Mouse (Mus musculus) Patski (cell line): ENCODE measurements around the gene Vps8. TPM values are rescaled to one million over a fixed set of nuclear protein-coding genes. Genes with fewer than 3 reads are reported as not detected.

ENCODE experiments used
- ATAC-seq: fragments of 100-300 bp; one replicate; pipeline ENCODE4 v1.8.0; 2021
- CTCF ChIA-PET: fragments of 350-600 bp; sonication (Branson Sonifier 250); formaldehyde crosslinking; loops from one replicate; lab custom pipeline; 2022; ENCODE audit warnings: inconsistent platforms; lab: Charles Lee
- POLR2A ChIA-PET: fragments of 350-600 bp; sonication (Branson Sonifier 250); formaldehyde crosslinking; loops from one replicate; lab custom pipeline; 2022; ENCODE audit warnings: antibody characterized with exemption, inconsistent platforms; lab: Charles Lee
- DNase-seq: peaks from one replicate; pipeline ENCODE4 v3.0.0-alpha.2; 2011; ENCODE audit warnings: low read depth, low spot score
- H3K27me3 ChIP-seq: fragments of 371-371 bp; one replicate; pipeline ENCODE4 v1.5.1; 2021
- CTCF ChIP-seq: fragments of 100-300 bp; IDR thresholded peaks from one replicate; pipeline ENCODE4 v1.5.1; 2021
- in situ Hi-C: fragments of 300-500 bp; cut with MboI; formaldehyde crosslinking; loops from 3 replicates; pipeline ENCODE4 v1.11.1; 2018; ENCODE audit warnings: low pct_unique_long_range_greater_than_20kb, mixed read lengths
- polyA plus RNA-seq: library from polyadenylated mRNA; unstranded; gene quantifications from one replicate; pipeline ENCODE4 v1.2.3, GENCODE M21; 2021

Gene Vps8
- polyA plus RNA-seq, 1 experiment from 2014 or later: 18.9 TPM

DNA sequence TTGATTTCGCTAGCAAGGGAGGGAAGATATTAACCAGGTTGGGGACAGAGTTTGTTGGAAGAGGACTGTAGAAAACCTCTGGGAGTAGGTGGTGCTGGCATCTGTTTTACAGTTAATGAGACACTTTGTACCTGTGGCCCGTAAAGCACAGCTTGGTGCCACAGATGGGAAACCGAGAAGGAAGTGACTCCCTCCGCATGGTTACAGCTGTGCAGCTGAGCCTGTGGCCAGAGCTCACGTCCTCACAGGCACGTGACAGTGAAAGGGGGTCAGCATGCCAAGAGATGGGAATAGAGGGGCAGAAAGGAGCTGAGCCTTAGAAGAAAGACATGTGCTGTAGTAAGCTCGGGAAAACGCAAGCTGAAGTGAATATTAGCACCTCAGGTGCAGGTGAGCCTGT is 43.0 kb downstream of the Vps8 start:
- ChIA-PET POLR2A (no interaction called here), CTCF (no interaction called here)
- DNase-seq: no peak
- in situ Hi-C loops: no loop called here
- ATAC-seq: no peak
- no peaks in the 10 kb centered on the region for H3K27me3 ChIP-seq
- no peak for TF ChIP-seq CTCF

DNA sequence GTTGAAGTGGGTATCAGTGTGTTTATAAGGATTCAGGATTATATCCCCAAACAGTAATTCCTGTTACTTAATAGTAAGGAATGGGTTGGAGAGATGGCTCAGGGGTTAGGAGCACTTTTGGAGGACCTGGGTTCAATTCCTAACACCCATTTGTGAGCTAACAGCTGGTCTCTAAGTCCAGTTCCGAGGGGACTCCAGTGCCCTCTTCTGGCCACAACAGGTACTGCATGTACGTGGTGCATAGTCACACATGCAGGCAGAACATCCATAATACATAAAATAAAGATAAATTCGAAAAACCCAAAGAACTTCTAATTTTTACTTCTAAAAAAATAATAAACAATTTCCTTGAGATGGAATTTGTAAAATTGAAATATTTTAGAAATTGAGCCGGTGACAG is 47.5 kb downstream of the Vps8 start:
- DNase-seq (no peak), ATAC-seq (no peak)
- ChIA-PET POLR2A (interaction anchor here (1.0 kb wide), 1 partner anchor 97 kb away, joined by 3 read pairs; no protein-coding TSS in a partner anchor), CTCF (interaction anchor here (1.2 kb wide), 2 partner anchors 9 to 14 kb away, joined by 3 to 4 read pairs; no protein-coding TSS in a partner anchor)
- in situ Hi-C loops: no loop called here
- no peaks in the 10 kb centered on the region for H3K27me3 ChIP-seq
- TF ChIP-seq CTCF: peak; percentile 77

DNA sequence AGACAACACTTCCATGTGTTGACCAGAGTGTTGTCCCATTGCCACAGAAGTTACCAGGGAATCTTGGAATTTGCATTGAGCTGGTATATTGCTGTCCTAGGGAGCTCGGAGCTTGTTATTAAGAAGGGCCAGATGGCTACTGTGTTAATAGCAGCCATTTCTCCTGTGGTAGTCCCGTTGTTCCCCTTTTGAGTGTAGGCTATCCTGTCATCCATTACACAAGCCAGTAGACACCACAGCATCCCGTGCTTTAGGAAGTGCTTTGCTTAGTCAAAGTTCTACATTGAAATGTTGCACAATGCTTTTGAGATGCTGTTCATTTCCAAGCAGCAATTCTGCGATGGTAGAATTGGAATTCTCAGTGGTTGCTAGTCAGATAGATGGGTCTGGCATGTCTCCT is 54.2 kb downstream of the Vps8 start:
- no peak for TF ChIP-seq CTCF
- no peaks in the 10 kb centered on the region for H3K27me3 ChIP-seq
- POLR2A ChIA-PET: no interaction called here
- ATAC-seq: no peak
- no peak for DNase-seq
- CTCF ChIA-PET: interaction anchor here (1.2 to 1.5 kb wide), 2 partner anchors 11 to 14 kb away, joined by 3 read pairs; no protein-coding TSS in a partner anchor
- in situ Hi-C loops: loop anchor here (25.0 kb wide), 1 partner anchor 760 kb away; no protein-coding TSS in a partner anchor

DNA sequence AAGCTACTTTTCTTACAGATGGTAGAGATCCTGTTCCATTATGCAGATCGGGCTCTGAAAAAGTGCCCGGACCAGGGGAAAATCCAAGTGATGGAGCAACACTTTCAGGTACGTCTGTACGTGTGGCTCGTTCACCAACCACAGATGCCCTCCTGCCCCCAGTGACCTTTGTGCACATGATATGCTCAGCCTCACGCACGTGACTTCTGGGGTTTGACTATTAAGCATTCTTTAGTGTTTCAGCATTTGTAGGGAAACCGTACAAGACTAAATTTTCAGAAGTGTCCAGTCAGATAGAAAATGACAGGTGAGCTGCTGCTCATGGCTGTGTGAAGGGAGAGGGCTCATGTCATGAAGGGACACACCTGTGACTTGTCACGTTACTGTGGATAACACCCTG is 55.5 kb downstream of the Vps8 start:
- TF ChIP-seq CTCF: no peak
- ChIA-PET POLR2A (no interaction called here), CTCF (interaction anchor here (1.2 kb wide), 1 partner anchor 10 kb away, joined by 3 read pairs; no protein-coding TSS in a partner anchor)
- no peaks in the 10 kb centered on the region for H3K27me3 ChIP-seq
- DNase-seq (no peak), ATAC-seq (no peak)
- in situ Hi-C loops: loop anchor here (25.0 kb wide), 1 partner anchor 759 kb away; no protein-coding TSS in a partner anchor

DNA sequence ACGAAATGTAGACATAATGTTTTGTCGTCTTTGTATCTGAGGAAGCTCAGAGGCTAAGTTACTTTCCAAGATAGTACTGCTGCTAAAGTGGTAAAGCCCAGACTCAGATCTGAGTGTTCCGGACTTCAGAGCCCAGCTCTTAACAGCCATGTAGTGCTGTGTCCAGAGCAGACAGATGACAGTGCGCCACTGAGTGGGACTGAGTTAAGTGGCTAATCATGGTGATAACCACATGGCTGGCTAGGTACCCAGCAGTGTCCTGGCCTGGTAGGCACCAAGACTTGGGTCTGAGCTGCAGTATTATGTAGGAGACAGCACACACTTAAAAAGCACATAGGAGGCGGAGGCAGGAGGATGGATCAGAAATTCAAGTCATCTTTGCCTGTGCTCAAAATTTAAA is 60.9 kb downstream of the Vps8 start:
- no peaks in the 10 kb centered on the region for H3K27me3 ChIP-seq
- in situ Hi-C loops: loop anchor here (25.0 kb wide), 1 partner anchor 753 kb away; no protein-coding TSS in a partner anchor
- ATAC-seq: no peak
- no peak for DNase-seq
- TF ChIP-seq CTCF: no peak
- ChIA-PET POLR2A (no interaction called here), CTCF (interaction anchor here (1.6 kb wide), 1 partner anchor 13 kb away, joined by 3 read pairs; no protein-coding TSS in a partner anchor)

DNA sequence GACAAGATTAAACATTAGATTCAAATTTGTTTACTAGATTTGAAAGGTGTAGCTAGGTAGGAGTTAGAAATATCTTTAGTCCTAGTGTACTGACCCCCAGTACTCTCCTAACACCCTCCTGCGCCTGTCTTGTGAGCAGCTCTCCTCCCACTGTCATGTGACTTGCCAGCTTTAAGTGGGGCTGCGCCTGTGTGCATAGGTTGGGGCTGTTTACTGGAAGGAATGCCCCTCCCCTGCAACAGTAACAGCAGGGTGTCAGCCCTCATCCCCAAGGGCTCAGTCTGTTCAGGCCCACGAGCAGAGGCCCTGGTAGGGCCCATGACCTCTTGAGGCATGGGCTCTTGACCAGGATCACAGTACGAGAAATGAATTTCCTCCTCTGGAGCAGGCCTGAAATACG is 62.8 kb downstream of the Vps8 start:
- ATAC-seq: no peak
- TF ChIP-seq CTCF: no peak
- POLR2A ChIA-PET: no interaction called here
- CTCF ChIA-PET: interaction anchor here (0.9 kb wide), 1 partner anchor 15 kb away, joined by 3 read pairs; no protein-coding TSS in a partner anchor
- no peak for DNase-seq
- H3K27me3 ChIP-seq: no peaks in the 10 kb centered on the region
- in situ Hi-C loops: loop anchor here (25.0 kb wide), 1 partner anchor 752 kb away; no protein-coding TSS in a partner anchor

DNA sequence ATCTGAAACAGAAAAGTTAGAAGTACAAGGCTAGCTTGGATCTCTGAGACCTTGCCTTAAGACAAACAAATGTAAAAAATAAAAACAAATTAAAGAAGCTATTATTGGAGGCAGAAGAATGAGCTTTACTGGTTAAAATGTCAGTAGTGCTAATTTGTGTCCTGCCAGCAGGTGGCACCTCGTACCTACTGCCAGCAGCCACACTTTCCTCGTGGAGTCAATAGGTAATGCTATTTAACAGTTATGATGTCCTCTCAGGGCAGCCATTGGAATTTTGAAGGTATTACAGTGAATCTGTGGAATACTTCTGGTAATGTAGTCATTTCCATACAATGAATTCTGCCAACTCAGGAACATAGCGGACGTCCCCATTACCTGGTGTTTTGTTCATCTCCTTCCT is 65.5 kb downstream of the Vps8 start:
- TF ChIP-seq CTCF: peak; percentile 93
- in situ Hi-C loops: loop anchor here (25.0 kb wide), 1 partner anchor 749 kb away; no protein-coding TSS in a partner anchor
- DNase-seq (no peak), ATAC-seq (no peak)
- POLR2A ChIA-PET: no interaction called here
- no peaks in the 10 kb centered on the region for H3K27me3 ChIP-seq
- CTCF ChIA-PET: interaction anchor here (0.9 to 2.6 kb wide), 11 partner anchors 8 to 327 kb away, joined by 3 to 17 read pairs (median 4); no protein-coding TSS in a partner anchor

DNA sequence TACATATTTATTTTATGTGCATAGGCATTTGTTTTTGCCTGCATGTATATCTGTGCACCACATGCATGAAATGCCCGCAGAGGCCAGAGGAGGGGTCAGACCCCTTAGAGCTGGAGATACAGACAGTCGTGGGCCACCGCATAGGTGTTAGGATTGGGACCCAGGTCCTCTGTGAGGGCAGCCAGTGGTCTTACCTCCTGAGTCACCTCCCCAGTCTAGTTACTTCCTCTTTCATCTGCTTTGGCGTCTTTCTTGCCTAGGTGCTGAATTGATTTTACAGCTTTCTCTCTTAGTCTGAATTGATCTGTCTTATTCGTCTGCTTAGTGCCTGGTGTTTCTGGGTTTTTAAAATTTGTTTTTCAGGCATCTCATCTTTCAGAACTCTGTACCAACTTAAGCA is 69.4 kb downstream of the Vps8 start:
- ChIA-PET CTCF (interaction anchor here (1.3 kb wide), 1 partner anchor 10 kb away, joined by 4 read pairs; no protein-coding TSS in a partner anchor), POLR2A (no interaction called here)
- TF ChIP-seq CTCF: no peak
- DNase-seq: no peak
- in situ Hi-C loops: loop anchor here (5.0 to 25.0 kb wide), 3 partner anchors 235 to 745 kb away; no protein-coding TSS in a partner anchor
- no peaks in the 10 kb centered on the region for H3K27me3 ChIP-seq
- no peak for ATAC-seq

DNA sequence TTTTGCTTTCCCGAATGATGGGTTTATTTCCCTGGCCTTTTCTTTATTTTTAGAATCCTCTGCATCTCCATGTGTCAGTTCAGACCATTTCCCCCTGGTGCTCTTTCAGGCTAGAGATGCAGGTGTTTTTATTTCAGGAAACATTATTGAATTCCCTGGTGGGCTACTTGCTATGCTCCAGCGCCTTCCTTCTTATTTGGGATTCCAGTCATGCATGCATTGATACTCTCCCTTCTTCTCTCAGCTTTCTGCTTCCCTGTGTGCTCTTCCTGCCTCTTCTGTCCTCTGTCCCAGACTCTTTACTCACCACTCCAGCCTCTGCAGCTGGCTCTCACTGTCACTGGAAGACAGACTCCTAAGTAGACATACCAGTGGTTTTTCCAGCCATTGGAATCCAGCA is 70.0 kb downstream of the Vps8 start:
- in situ Hi-C loops: loop anchor here (5.0 to 25.0 kb wide), 3 partner anchors 234 to 744 kb away; no protein-coding TSS in a partner anchor
- ChIA-PET POLR2A (no interaction called here), CTCF (no interaction called here)
- TF ChIP-seq CTCF: no peak
- ATAC-seq (no peak), DNase-seq (no peak)
- H3K27me3 ChIP-seq: no peaks in the 10 kb centered on the region

DNA sequence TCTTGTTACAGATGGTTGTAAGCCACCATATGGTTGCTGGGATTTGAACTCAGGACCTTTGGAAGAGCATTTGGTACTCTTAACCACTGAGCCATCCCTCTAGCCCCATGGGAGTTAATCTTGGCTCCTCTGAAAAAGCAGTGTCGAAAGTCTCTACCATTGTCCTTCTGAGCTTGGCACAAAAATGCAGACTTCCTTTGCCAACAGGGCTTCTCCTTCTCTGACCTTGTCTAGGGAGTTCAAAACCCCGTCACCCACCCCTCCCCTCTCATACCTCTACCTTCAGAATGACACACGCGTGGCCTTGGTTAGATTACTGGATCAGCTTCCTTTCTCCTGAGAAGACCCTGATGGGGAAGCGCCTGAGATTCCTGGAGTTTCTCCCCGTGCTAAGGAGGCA is 71.8 kb downstream of the Vps8 start:
- TF ChIP-seq CTCF: no peak
- CTCF ChIA-PET: no interaction called here
- no peak for ATAC-seq
- H3K27me3 ChIP-seq: no peaks in the 10 kb centered on the region
- POLR2A ChIA-PET: interaction anchor here (0.6 kb wide), 1 partner anchor 357 kb away, joined by 5 read pairs; no protein-coding TSS in a partner anchor
- DNase-seq: no peak
- in situ Hi-C loops: loop anchor here (5.0 to 25.0 kb wide), 3 partner anchors 233 to 743 kb away; no protein-coding TSS in a partner anchor

DNA sequence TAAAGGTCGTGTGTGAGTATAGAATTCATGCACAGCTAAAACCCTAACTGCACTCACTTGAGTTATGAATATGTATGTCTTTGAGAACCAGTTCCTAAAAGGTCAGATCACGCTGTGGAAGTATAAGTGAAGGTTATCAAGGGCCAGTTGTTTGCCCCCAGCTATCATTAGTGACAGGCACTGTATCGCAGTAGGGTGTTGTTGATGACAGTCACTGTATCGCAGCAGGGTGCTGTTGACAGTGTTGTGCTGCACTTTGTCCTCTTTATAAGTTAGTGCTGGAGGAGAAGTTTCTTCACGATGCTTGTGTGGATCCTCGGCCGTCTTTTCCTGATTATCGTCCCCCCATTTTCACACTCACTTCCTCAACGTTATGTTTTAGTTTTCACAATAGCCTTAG is 73.9 kb downstream of the Vps8 start:
- POLR2A ChIA-PET: no interaction called here
- DNase-seq (no peak), ATAC-seq (no peak)
- CTCF ChIA-PET: interaction anchor here (1.1 kb wide), 1 partner anchor 9 kb away, joined by 3 read pairs; no protein-coding TSS in a partner anchor
- in situ Hi-C loops: loop anchor here (10.0 to 25.0 kb wide), 2 partner anchors 318 to 741 kb away; no protein-coding TSS in a partner anchor
- no peaks in the 10 kb centered on the region for H3K27me3 ChIP-seq
- TF ChIP-seq CTCF: no peak
